Mouse (Mus musculus) fat pad, adult 2 months (tissue): Measurements from ENCODE around the gene Sema3a.
A peak's percentile ranks its signal among the peaks of the same experiment; 100 is the strongest.
"Not testable (repeated sequence)": the region's sequence is repeated elsewhere in the genome, so short reads cannot be mapped to it uniquely, and the experiment has no call there.

ENCODE experiments used
- DNase-seq: peaks from one replicate; pipeline ENCODE4 v3.0.0-alpha.2; 2011; ENCODE audit warnings: low read depth, low spot score; ENCODE audit errors: extremely low read depth

Sema3a gene

GRCm38 (mm10) chr5:13416960-13417710 is 291.9 kb downstream of the Sema3a start:
- no peak for DNase-seq

GRCm38 (mm10) chr5:13421276-13421925 is 296.2 kb downstream of the Sema3a start:
- DNase-seq = no peak

- no peak for DNase-seq
Measured at GRCm38 (mm10) chr5:13428702-13429101, 303.5 kb downstream of the Sema3a start.

- DNase-seq = no peak
Measured at GRCm38 (mm10) chr5:13431827-13432226, 306.6 kb downstream of the Sema3a start.

- no peak for DNase-seq
Measured at GRCm38 (mm10) chr5:13432574-13432973, 307.4 kb downstream of the Sema3a start.

- no peak for DNase-seq
Measured at GRCm38 (mm10) chr5:13433303-13433702, 308.1 kb downstream of the Sema3a start.

GRCm38 (mm10) chr5:13441112-13441511 is 315.9 kb downstream of the Sema3a start:
- no peak for DNase-seq

GRCm38 (mm10) chr5:13460182-13461001 is 335.2 kb downstream of the Sema3a start:
- no peak for DNase-seq

- DNase-seq = no peak
Measured at GRCm38 (mm10) chr5:13468856-13469255, 343.6 kb downstream of the Sema3a start.

GRCm38 (mm10) chr5:13469401-13469800 is 344.2 kb downstream of the Sema3a start:
- DNase-seq = no peak

GRCm38 (mm10) chr5:13470057-13470905 is 345.1 kb downstream of the Sema3a start:
- no peak for DNase-seq

GRCm38 (mm10) chr5:13477653-13478052 is 352.4 kb downstream of the Sema3a start:
- peak; percentile 21 for DNase-seq

- no peak for DNase-seq
Measured at GRCm38 (mm10) chr5:13488671-13489070, 363.5 kb downstream of the Sema3a start.

- DNase-seq = not testable (repeated sequence)
Measured at GRCm38 (mm10) chr5:13495967-13496366, 370.8 kb downstream of the Sema3a start.

GRCm38 (mm10) chr5:13499835-13500234 is 374.6 kb downstream of the Sema3a start:
- no peak for DNase-seq

GRCm38 (mm10) chr5:13505839-13506499 is 380.8 kb downstream of the Sema3a start:
- no peak for DNase-seq

- DNase-seq = no peak
Measured at GRCm38 (mm10) chr5:13509163-13509562, 383.9 kb downstream of the Sema3a start.

GRCm38 (mm10) chr5:13517018-13517417 is 391.8 kb downstream of the Sema3a start:
- no peak for DNase-seq

GRCm38 (mm10) chr5:13525597-13525996 is 400.4 kb downstream of the Sema3a start:
- DNase-seq = no peak

- no peak for DNase-seq
Measured at GRCm38 (mm10) chr5:13527037-13527464, 401.8 kb downstream of the Sema3a start.
